Mouse (Mus musculus) CH12.LX (cell line): ENCODE data around the gene Elp4. TPM values are rescaled to one million over a fixed set of nuclear protein-coding genes. Genes with fewer than 3 reads are reported as not detected.

Experiments used
- DNase-seq: peaks from one replicate; pipeline ENCODE4 v3.0.0-alpha.2; 2013; ENCODE audit errors: extremely low read depth
- H3K27ac ChIP-seq: 2 replicates; pipeline ENCODE4 v1.5.1; 2012; ENCODE audit warnings: low read depth, mild to moderate bottlenecking, control low read depth, moderate library complexity; ENCODE audit not compliant: insufficient read depth
- H3K27me3 ChIP-seq: replicated peaks from 2 replicates; pipeline ENCODE3; 2012; ENCODE audit warnings: inconsistent platforms
- H3K36me3 ChIP-seq, 2 experiments: replicated peaks in 1 of 2; 2 replicates each; pipeline versions ENCODE3 to v1.6.1; 2012; ENCODE audit warnings: inconsistent platforms in 1 of 2, low read length in 1 of 2, mild to moderate bottlenecking in 1 of 2, mixed read lengths in 1 of 2, moderate library complexity in 1 of 2; ENCODE audit not compliant: control insufficient read depth in 1 of 2, insufficient read depth in 1 of 2
- H3K4me1 ChIP-seq, 2 experiments: 2 replicates each; pipeline ENCODE4 v1.6.1; 2012; ENCODE audit warnings: inconsistent platforms in 1 of 2, moderate library complexity in 1 of 2; ENCODE audit not compliant: insufficient read depth in 2 of 2, control insufficient read depth in 1 of 2
- H3K4me2 ChIP-seq: 2 replicates; pipeline ENCODE4 v1.6.1; 2012; ENCODE audit warnings: low read depth, mild to moderate bottlenecking, control low read depth; ENCODE audit not compliant: poor library complexity, insufficient read depth, severe bottlenecking
- H3K4me3 ChIP-seq, 3 experiments: fragments of 150-350 bp in 1 of 3; sonication (generic) in 1 of 3; replicated peaks in 1 of 3; 2 replicates each; pipeline versions ENCODE3 to v1.5.1; 2011 to 2012; ENCODE audit warnings: low read depth in 2 of 3, low read length in 2 of 3, mild to moderate bottlenecking in 2 of 3, moderate library complexity in 2 of 3, control low read depth in 1 of 3, improper control_type of control experiment in 1 of 3, inconsistent platforms in 1 of 3, mixed read lengths in 1 of 3; ENCODE audit not compliant: poor library complexity in 1 of 3
- H3K79me2 ChIP-seq: replicated peaks from 2 replicates; pipeline ENCODE4 v1.6.1; 2012; ENCODE audit warnings: mild to moderate bottlenecking, moderate library complexity; ENCODE audit not compliant: control insufficient read depth, poor library complexity, insufficient read depth, severe bottlenecking; ENCODE audit errors: extremely low read depth
- H3K9ac ChIP-seq: 2 replicates; pipeline ENCODE4 v1.6.1; 2012; ENCODE audit warnings: low read depth, mild to moderate bottlenecking, control low read depth, moderate library complexity; ENCODE audit not compliant: insufficient read depth
- H3K9me3 ChIP-seq: replicated peaks from 2 replicates; pipeline ENCODE3; 2012; ENCODE audit warnings: low read length, inconsistent platforms, mixed read lengths
- CTCF ChIP-seq, 2 experiments: IDR thresholded peaks in 1 of 2; conservative IDR thresholded peaks in 1 of 2; 2 replicates each; pipeline ENCODE4 v1.5.1; 2011 to 2012; ENCODE audit warnings: low read depth in 2 of 2, low read length in 2 of 2, improper control_type of control experiment in 1 of 2, inconsistent platforms in 1 of 2, mild to moderate bottlenecking in 1 of 2, moderate library complexity in 1 of 2
- ETS1 ChIP-seq: conservative IDR thresholded peaks from 2 replicates; pipeline ENCODE4 v1.6.1; 2012; ENCODE audit warnings: low read depth, mild to moderate bottlenecking, inconsistent platforms, low read length, improper control_type of control experiment, moderate library complexity
- GABPA ChIP-seq: IDR thresholded peaks from 2 replicates; pipeline ENCODE4 v1.6.1; 2012; ENCODE audit warnings: low read depth, low read length, improper control_type of control experiment, inconsistent platforms; ENCODE audit not compliant: insufficient replicate concordance
- HCFC1 ChIP-seq: IDR thresholded peaks from 2 replicates; pipeline ENCODE4 v1.6.1; 2012; ENCODE audit warnings: low read depth, mild to moderate bottlenecking, inconsistent platforms, low read length, improper control_type of control experiment
- IRF4 ChIP-seq: IDR thresholded peaks from 2 replicates; pipeline ENCODE4 v1.6.1; 2014; ENCODE audit warnings: low read depth, mild to moderate bottlenecking, inconsistent platforms, low read length, improper control_type of control experiment
- JUN ChIP-seq: IDR thresholded peaks from 2 replicates; pipeline ENCODE4 v1.6.1; 2011; ENCODE audit warnings: low read depth, mild to moderate bottlenecking, low read length, improper control_type of control experiment, moderate library complexity; ENCODE audit not compliant: insufficient read depth
- JUND ChIP-seq: conservative IDR thresholded peaks from 2 replicates; pipeline ENCODE4 v1.6.1; 2011; ENCODE audit warnings: low read depth, low read length, improper control_type of control experiment
- KAT2A ChIP-seq: IDR thresholded peaks from 2 replicates; pipeline ENCODE4 v1.6.1; 2012; ENCODE audit warnings: low read length, improper control_type of control experiment, inconsistent platforms; ENCODE audit not compliant: insufficient replicate concordance
- MXI1 ChIP-seq: IDR thresholded peaks from 2 replicates; pipeline ENCODE4 v1.6.1; 2011; ENCODE audit warnings: mild to moderate bottlenecking, low read depth, low read length, improper control_type of control experiment
- NRF1 ChIP-seq: IDR thresholded peaks from 2 replicates; pipeline ENCODE4 v1.6.1; 2014; ENCODE audit warnings: low read depth, mild to moderate bottlenecking, inconsistent platforms, low read length, improper control_type of control experiment, moderate library complexity
- POLR2A ChIP-seq: IDR thresholded peaks from 2 replicates; pipeline ENCODE4 v1.6.1; 2011; ENCODE audit warnings: low read depth, mild to moderate bottlenecking, improper control_type of control experiment, low read length
- UBTF ChIP-seq: IDR thresholded peaks from 2 replicates; pipeline ENCODE4 v1.6.1; 2012; ENCODE audit warnings: low read depth, mild to moderate bottlenecking, inconsistent platforms, low read length, improper control_type of control experiment, moderate library complexity
- USF1 ChIP-seq: IDR thresholded peaks from 2 replicates; pipeline ENCODE4 v1.6.1; 2014; ENCODE audit warnings: low read depth, mild to moderate bottlenecking, inconsistent platforms, low read length, improper control_type of control experiment
- USF2 ChIP-seq: conservative IDR thresholded peaks from 2 replicates; pipeline ENCODE4 v1.6.1; 2011; ENCODE audit warnings: low read depth, low read length, improper control_type of control experiment
- ZC3H11A ChIP-seq: IDR thresholded peaks from 2 replicates; pipeline ENCODE4 v1.6.1; 2012; ENCODE audit warnings: low read depth, mild to moderate bottlenecking, inconsistent platforms, low read length, improper control_type of control experiment
- dilution Hi-C: fragments of 300-500 bp; cut with MboI; formaldehyde crosslinking; loops from 2 replicates; pipeline ENCODE4 v1.14.3; 2020; ENCODE audit warnings: low sequenced_read_pairs; ENCODE audit not compliant: extremely low pct_unique_long_range_greater_than_20kb, extremely low pct_ligation_motif_present
- in situ Hi-C: fragments of 300-500 bp; cut with MboI; formaldehyde crosslinking; loops from 3 replicates; pipeline ENCODE4 v1.14.3; 2019; ENCODE audit warnings: low sequenced_read_pairs, low pct_ligation_motif_present, low pct_unique_long_range_greater_than_20kb, mixed read lengths
- polyA plus RNA-seq: library from polyadenylated mRNA; unstranded; fragments of >175 nt; gene quantifications from 2 replicates; pipeline ENCODE4 v1.2.1, GENCODE M21; 2012; ENCODE audit warnings: low read depth; ENCODE audit not compliant: insufficient read length
- total RNA-seq, 2 experiments: library from RNA; depleted of rRNA; stranded (reverse); fragments of 300-350 nt in 1 of 2; fragments of >200 nt in 1 of 2; gene quantifications; 2 replicates each; pipeline ENCODE4 v1.2.3; 2012 to 2014

The Elp4 gene
- total and polyA plus RNA-seq, 3 experiments = 11.6 to 31.2 (median 21.3) TPM

- Histone ChIP-seq H3K4me1 (peaks cover 2 to 10% of the 10 kb centered on the region in 2 experiments; a peak in 2 of 4 replicates), H3K36me3 (no peaks in the 10 kb centered on the region), H3K27ac (no peak overlapping the region)
- in situ Hi-C loops = no loop called here
- TF ChIP-seq ZC3H11A (no peak), UBTF (no peak), USF1 (no peak), USF2 (no peak), POLR2A (no peak), HCFC1 (no peak), GABPA (no peak), JUND (no peak), ETS1 (no peak), CTCF (conservative IDR thresholded peaks at IDR 0.05 in 1 of 2, IDR thresholded peaks at IDR 0.05 in 1 of 2; ENCODE audit: low read depth in 2 of 2, low read length in 2 of 2) (no peak), KAT2A (no peak), NRF1 (no peak), MXI1 (no peak), IRF4 (no peak)
- TF ChIP-seq, all 38 proteins: peak for 0
- peaks cover 10% of the 10 kb centered on the region for H3K9me3 ChIP-seq
- dilution Hi-C loops = no loop called here
- no peaks in the 10 kb centered on the region for H3K79me2 ChIP-seq
- no peak overlapping the region for H3K4me2 ChIP-seq
- H3K9ac ChIP-seq = no peak overlapping the region
- H3K4me3 ChIP-seq = no peak overlapping the region
- H3K27me3 ChIP-seq = peaks cover 50% of the 10 kb centered on the region
- no peak for DNase-seq
These were observed 226.1 kb downstream of the Elp4 start for GRCm38 (mm10) chr2:105678306-105678705.

DNA sequence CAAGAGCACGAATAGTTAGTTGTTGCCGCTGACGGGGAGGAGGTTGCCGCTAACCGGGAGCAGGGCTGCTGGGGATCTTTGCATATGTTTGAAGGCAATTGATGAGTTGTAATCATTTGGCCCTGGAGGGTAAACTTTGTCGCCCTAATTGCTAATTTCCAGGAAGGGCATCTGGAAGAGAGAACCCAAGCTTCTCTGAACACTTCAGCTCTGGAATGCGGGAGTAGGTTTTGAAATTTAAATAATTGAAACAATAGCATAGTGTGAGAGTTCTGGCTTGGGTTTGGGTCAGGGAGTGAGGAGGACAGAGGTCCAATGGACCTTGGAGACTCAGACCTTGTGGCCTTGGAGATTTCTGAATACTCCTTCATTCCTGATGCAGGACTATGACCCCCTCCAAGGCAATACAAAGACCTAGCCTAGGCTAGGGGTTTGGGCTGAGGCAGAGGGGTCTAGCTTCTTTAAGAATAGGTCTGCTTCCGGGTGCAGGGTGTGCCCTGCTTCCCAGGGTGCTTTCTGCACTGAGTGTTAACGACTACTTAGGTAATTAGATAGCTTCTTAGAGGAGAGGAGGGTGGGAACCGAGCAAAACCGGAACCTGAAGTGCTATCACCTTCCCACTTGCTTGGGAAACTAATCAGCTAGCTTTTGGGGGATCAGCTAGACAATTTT is 226.8 kb downstream of the Elp4 start:
- Histone ChIP-seq H3K4me3 (no peak overlapping the region), H3K36me3 (no peaks in the 10 kb centered on the region), H3K27ac (no peak overlapping the region), H3K4me1 (peaks cover 2 to 10% of the 10 kb centered on the region in 2 experiments; a peak in 2 of 4 replicates), H3K9me3 (peaks cover 10% of the 10 kb centered on the region), H3K4me2 (no peak overlapping the region), H3K27me3 (peaks cover 56% of the 10 kb centered on the region), H3K79me2 (no peaks in the 10 kb centered on the region), H3K9ac (no peak overlapping the region)
- in situ Hi-C loops (no loop called here), dilution Hi-C loops (no loop called here)
- TF ChIP-seq JUN (no peak), NRF1 (no peak), CTCF (conservative IDR thresholded peaks at IDR 0.05 in 1 of 2, IDR thresholded peaks at IDR 0.05 in 1 of 2; ENCODE audit: low read depth in 2 of 2, low read length in 2 of 2) (no peak)
- no peak for DNase-seq
